In genomic region chr7:142088886-142089285, GRCm38 (mm10) we compare ENCODE assay signal across 8 mouse cellular contexts. TPM values are rescaled to one million over a fixed set of nuclear protein-coding genes. Genes with fewer than 3 reads are reported as not detected.
A peak's percentile ranks its signal among the peaks of the same experiment; 100 is the strongest.
DNase-seq lines count a peak whose midpoint lies in the region; ATAC-seq and TF ChIP-seq lines count a peak whose summit lies in the region.

No protein-coding gene starts in this region.

- DNase-seq in heart, adult 2 months = no peak
- DNase-seq in MN1 (ENCODE audit: low spot score) = peak; percentile 74
- DNase-seq in cerebellum, postnatal 25 days = peak; percentile 42 to 52
- peak; percentile 74 for DNase-seq in lung, postnatal 10 days
- DNase-seq in natural killer cell, adult 2 months (ENCODE audit: low spot score in 2 of 2) = no peak

- peaks cover 98% of the 10 kb centered on the region for H3K4me1 ChIP-seq in heart, embryonic 12.5 days (replicated peaks)
- H3K4me1 ChIP-seq in heart, adult 2 months (ENCODE audit: control insufficient read depth, insufficient read depth, low read length) = peaks cover 32% of the 10 kb centered on the region
- H3K4me1 ChIP-seq in hindbrain, embryonic 13.5 days (replicated peaks) = peaks cover 79% of the 10 kb centered on the region
- H3K4me1 ChIP-seq in stomach, embryonic 15.5 days = peaks cover 24% of the 10 kb centered on the region

- H3K27me3 ChIP-seq in heart, embryonic 12.5 days (replicated peaks) = peaks cover 21% of the 10 kb centered on the region
- H3K27me3 ChIP-seq in heart, adult 2 months (ENCODE audit: control insufficient read depth, insufficient read depth, low read length) = no peaks in the 10 kb centered on the region
- peaks cover 21% of the 10 kb centered on the region for H3K27me3 ChIP-seq in hindbrain, embryonic 13.5 days
- peaks cover 33% of the 10 kb centered on the region for H3K27me3 ChIP-seq in stomach, embryonic 15.5 days (replicated peaks)

- peak; percentile 60 for ATAC-seq in heart, embryonic 12.5 days (ENCODE audit: insufficient number of reproducible peaks, low FRiP score)
- ATAC-seq in hindbrain, embryonic 13.5 days (ENCODE audit: low FRiP score) = peak; percentile 70
- ATAC-seq in stomach, embryonic 15.5 days (ENCODE audit: insufficient read depth, low FRiP score, low read depth) = peak; percentile 48; the same call in 1 of the 2 replicates

- TF ChIP-seq POLR2A in heart, adult 2 months (IDR thresholded peaks at IDR 0.05; ENCODE audit: insufficient read depth, low read depth, low read length) = no peak

- 19% methylated on average over 5 of the region's 5 CpGs for WGBS in heart, embryonic 12.5 days
- 52% methylated on average over 5 of the region's 5 CpGs for WGBS in heart, adult 2 months
- WGBS in hindbrain, embryonic 13.5 days = 4% methylated on average over 5 of the region's 5 CpGs
- WGBS in stomach, embryonic 15.5 days = 10% methylated on average over 5 of the region's 5 CpGs

- H3K9ac ChIP-seq in heart, embryonic 12.5 days = peak overlapping the region; percentile 28; the same call in 1 of the 2 replicates
- H3K9ac ChIP-seq in heart, adult 2 months (ENCODE audit: low read depth, low read length) = no peak overlapping the region
- peak overlapping the region; percentile 99 for H3K9ac ChIP-seq in hindbrain, embryonic 13.5 days
- no peak overlapping the region for H3K9ac ChIP-seq in stomach, embryonic 15.5 days

- no peaks in the 10 kb centered on the region for H3K9me3 ChIP-seq in heart, embryonic 12.5 days (replicated peaks)
- no peaks in the 10 kb centered on the region for H3K9me3 ChIP-seq in hindbrain, embryonic 13.5 days
- no peaks in the 10 kb centered on the region for H3K9me3 ChIP-seq in stomach, embryonic 15.5 days

- peak overlapping the region; percentile 26; the same call in 1 of the 2 replicates for H3K4me2 ChIP-seq in heart, embryonic 12.5 days
- peak overlapping the region; percentile 79 for H3K4me2 ChIP-seq in hindbrain, embryonic 13.5 days
- H3K4me2 ChIP-seq in stomach, embryonic 15.5 days = no peak overlapping the region

- peaks cover 38% of the 10 kb centered on the region for H3K36me3 ChIP-seq in heart, embryonic 12.5 days
- peaks cover 9% of the 10 kb centered on the region for H3K36me3 ChIP-seq in heart, adult 2 months (ENCODE audit: control insufficient read depth, insufficient read depth, low read length)
- H3K36me3 ChIP-seq in hindbrain, embryonic 13.5 days = peaks cover 44% of the 10 kb centered on the region
- no peaks in the 10 kb centered on the region for H3K36me3 ChIP-seq in stomach, embryonic 15.5 days

- H3K79me2 ChIP-seq in heart, adult 2 months (replicated peaks; ENCODE audit: control insufficient read depth, insufficient read depth, low read length) = no peaks in the 10 kb centered on the region

- TF ChIP-seq CTCF in heart, adult 2 months (IDR thresholded peaks at IDR 0.05) = no peak

- H3K4me3 ChIP-seq in heart, embryonic 12.5 days = no peak overlapping the region
- no peak overlapping the region for H3K4me3 ChIP-seq in heart, adult 2 months
- H3K4me3 ChIP-seq in hindbrain, embryonic 13.5 days = peak overlapping the region; percentile 16
- no peak overlapping the region for H3K4me3 ChIP-seq in stomach, embryonic 15.5 days (replicated peaks)

- no peak for TF ChIP-seq EP300 in heart, adult 2 months (IDR thresholded peaks at IDR 0.05; ENCODE audit: insufficient read depth, low read depth, low read length)

- H3K27ac ChIP-seq in heart, embryonic 12.5 days (ENCODE audit: poor library complexity, severe bottlenecking) = 0 out of 2 replicates have a peak overlapping the region, but pooled peaks have one; percentile 65
- H3K27ac ChIP-seq in heart, adult 2 months = no peak overlapping the region
- peak overlapping the region; percentile 98 for H3K27ac ChIP-seq in hindbrain, embryonic 13.5 days
- H3K27ac ChIP-seq in stomach, embryonic 15.5 days = no peak overlapping the region

- intact Hi-C loops in heart, adult 2 months (cut with DNase I) = loop anchor here (10.0 kb wide), 1 partner anchor 56 kb away; the partner anchor contains the start of gene Gm45337

RNA-seq across cellular contexts. Expression of gene Dusp8, which starts 6.8 kb away (rescaled TPM):
- 17.7 and 17.8 TPM in 2 replicates for polyA plus RNA-seq in heart, embryonic 12.5 days (2016; fragmentation: Nextera tagmentation; extraction: Ambion mirVana)
- 10 to 100 TPM; 37.4 to 43.2 TPM for total RNA-seq in heart, adult 2 months (2021)
- 31.4 and 38.4 TPM in 2 replicates for polyA plus RNA-seq in heart, adult 2 months (2012; rRNA removed)
- 87.3 and 90.2 TPM in 2 replicates for polyA plus RNA-seq in hindbrain, embryonic 13.5 days (2015; fragmentation: Nextera tagmentation; extraction: Ambion mirVana)
- polyA plus RNA-seq in stomach, embryonic 15.5 days (2015; fragmentation: Nextera tagmentation; extraction: Ambion mirVana) = 5.9 and 7.4 TPM in 2 replicates

RNA-seq across cellular contexts. Expression of gene Mob2, which starts 28.0 kb away (rescaled TPM):
- polyA plus RNA-seq in heart, embryonic 12.5 days (2016; fragmentation: Nextera tagmentation; extraction: Ambion mirVana) = 42.7 and 43.6 TPM in 2 replicates
- 10 to 100 TPM; 41.9 to 44.5 TPM for total RNA-seq in heart, adult 2 months (2021)
- 44.8 and 58.9 TPM in 2 replicates for polyA plus RNA-seq in heart, adult 2 months (2012; rRNA removed)
- polyA plus RNA-seq in hindbrain, embryonic 13.5 days (2015; fragmentation: Nextera tagmentation; extraction: Ambion mirVana) = 53.0 and 53.5 TPM in 2 replicates
- polyA plus RNA-seq in stomach, embryonic 15.5 days (2015; fragmentation: Nextera tagmentation; extraction: Ambion mirVana) = 65.2 and 67.8 TPM in 2 replicates

RNA-seq across cellular contexts. Expression of gene Gm45618, which starts 31.6 kb away (rescaled TPM):
- polyA plus RNA-seq in heart, embryonic 12.5 days (2016; fragmentation: Nextera tagmentation; extraction: Ambion mirVana) = not detected in 2 replicates
- not detected for total RNA-seq in heart, adult 2 months (2021)
- polyA plus RNA-seq in heart, adult 2 months (2012; rRNA removed) = not detected in 2 replicates
- polyA plus RNA-seq in hindbrain, embryonic 13.5 days (2015; fragmentation: Nextera tagmentation; extraction: Ambion mirVana) = 0.27 and 0.32 TPM in 2 replicates
- not detected in 2 replicates for polyA plus RNA-seq in stomach, embryonic 15.5 days (2015; fragmentation: Nextera tagmentation; extraction: Ambion mirVana)

RNA-seq across cellular contexts. Expression of gene Gm39115, which starts 46.9 kb away (rescaled TPM):
- not detected in 2 replicates for polyA plus RNA-seq in heart, embryonic 12.5 days (2016; fragmentation: Nextera tagmentation; extraction: Ambion mirVana)
- total RNA-seq in heart, adult 2 months (2021) = not detected
- not detected in 2 replicates for polyA plus RNA-seq in heart, adult 2 months (2012; rRNA removed)
- polyA plus RNA-seq in hindbrain, embryonic 13.5 days (2015; fragmentation: Nextera tagmentation; extraction: Ambion mirVana) = not detected in 2 replicates
- not detected in 2 replicates for polyA plus RNA-seq in stomach, embryonic 15.5 days (2015; fragmentation: Nextera tagmentation; extraction: Ambion mirVana)

RNA-seq across cellular contexts. Expression of gene Gm45337, which starts 55.5 kb away (rescaled TPM):
- not detected in 2 replicates for polyA plus RNA-seq in heart, embryonic 12.5 days (2016; fragmentation: Nextera tagmentation; extraction: Ambion mirVana)
- not detected for total RNA-seq in heart, adult 2 months (2021)
- polyA plus RNA-seq in heart, adult 2 months (2012; rRNA removed) = not detected in 2 replicates
- not detected in 2 replicates for polyA plus RNA-seq in hindbrain, embryonic 13.5 days (2015; fragmentation: Nextera tagmentation; extraction: Ambion mirVana)
- not detected in 2 replicates for polyA plus RNA-seq in stomach, embryonic 15.5 days (2015; fragmentation: Nextera tagmentation; extraction: Ambion mirVana)

Comparison
In these comparisons a context has a peak if more than half of its experiments do, and no peak if none do; other contexts are left out.
1. H3K27ac ChIP-seq: peak in heart, embryonic 12.5 days (single experiment) and hindbrain, embryonic 13.5 days (single experiment); none in heart, adult 2 months (single experiment) and stomach, embryonic 15.5 days (single experiment).
2. H3K9ac ChIP-seq: peak in heart, embryonic 12.5 days (single experiment) and hindbrain, embryonic 13.5 days (single experiment); none in heart, adult 2 months (single experiment) and stomach, embryonic 15.5 days (single experiment).
3. DNase-seq: peak in MN1 (single experiment), cerebellum, postnatal 25 days (2 of 2) and lung, postnatal 10 days (single experiment); none in heart, adult 2 months (0 of 2) and natural killer cell, adult 2 months (0 of 2).
4. Peak in every context shown above with its lines, with median percentiles within 50 percentile points of each other: ATAC-seq.